Mouse (Mus musculus): ENCODE measurements around the gene Smarcd1.
"Not testable (repeated sequence)": the region's sequence is repeated elsewhere in the genome, so short reads cannot be mapped to it uniquely, and the experiment has no call there.

The Smarcd1 gene

GRCm38 (mm10) chr15:99713569-99713968 is 11.6 kb downstream of the Smarcd1 start:
- intact Hi-C loops (cut with DNase I) = no loop called here

GRCm38 (mm10) chr15:99714206-99714605 is 12.3 kb downstream of the Smarcd1 start:
- intact Hi-C loops (cut with DNase I) = no loop called here

GRCm38 (mm10) chr15:99714858-99715257 is 12.9 kb downstream of the Smarcd1 start:
- intact Hi-C loops (cut with DNase I) = no loop called here

- intact Hi-C loops (cut with DNase I) = no loop called here
These were observed 13.5 kb downstream of the Smarcd1 start for GRCm38 (mm10) chr15:99715361-99715865.

GRCm38 (mm10) chr15:99715982-99716746 is 14.2 kb downstream of the Smarcd1 start:
- intact Hi-C loops (cut with DNase I) = no loop called here

- intact Hi-C loops (cut with DNase I) = no loop called here
These were observed 14.9 kb downstream of the Smarcd1 start for GRCm38 (mm10) chr15:99716814-99717213.

GRCm38 (mm10) chr15:99717386-99718334 is 15.7 kb downstream of the Smarcd1 start, which contains the start of gene Gpd1:
Gene Gpd1 (plus strand): TSS chr15:99717515.
- intact Hi-C loops (cut with DNase I) = no loop called here

GRCm38 (mm10) chr15:99718461-99719021 is 16.6 kb downstream of the Smarcd1 start:
- intact Hi-C loops (cut with DNase I) = no loop called here

- intact Hi-C loops (cut with DNase I) = no loop called here
These were observed 17.9 kb downstream of the Smarcd1 start for GRCm38 (mm10) chr15:99719865-99720264.

GRCm38 (mm10) chr15:99721921-99722743 is 20.2 kb downstream of the Smarcd1 start:
- intact Hi-C loops (cut with DNase I) = no loop called here

- intact Hi-C loops (cut with DNase I) = no loop called here
These were observed 21.2 kb downstream of the Smarcd1 start for GRCm38 (mm10) chr15:99723120-99723514.

- intact Hi-C loops (cut with DNase I) = no loop called here
These were observed 21.8 kb downstream of the Smarcd1 start for GRCm38 (mm10) chr15:99723515-99724291.

GRCm38 (mm10) chr15:99724292-99725021 is 22.5 kb downstream of the Smarcd1 start:
- intact Hi-C loops (cut with DNase I) = no loop called here

GRCm38 (mm10) chr15:99725341-99726155 is 23.6 kb downstream of the Smarcd1 start, which contains the start of gene Cox14:
Gene Cox14 (plus strand): TSS chr15:99725618.
- intact Hi-C loops (cut with DNase I) = no loop called here

- intact Hi-C loops (cut with DNase I) = no loop called here
These were observed 24.6 kb downstream of the Smarcd1 start for GRCm38 (mm10) chr15:99726549-99726948.

GRCm38 (mm10) chr15:99727039-99727438 is 25.1 kb downstream of the Smarcd1 start:
- intact Hi-C loops (cut with DNase I) = not testable (repeated sequence)

GRCm38 (mm10) chr15:99727525-99727924 is 25.6 kb downstream of the Smarcd1 start:
- intact Hi-C loops (cut with DNase I) = no loop called here

- intact Hi-C loops (cut with DNase I) = no loop called here
These were observed 26.3 kb downstream of the Smarcd1 start for GRCm38 (mm10) chr15:99728211-99728610.

Measured in adrenal gland (tissue).